Mouse (Mus musculus): ENCODE data around the gene Gm11555.
"Not testable (repeated sequence)": the region's sequence is repeated elsewhere in the genome, so short reads cannot be mapped to it uniquely, and the experiment has no call there.

Gm11555 gene

GRCm38 (mm10) chr11:99650136-99650535, at the start of gene Gm11555:
Gm11555 (minus strand) TSS chr11:99650236.
- no peak for DNase-seq (ENCODE audit: low spot score in 2 of 2)

- no peak for DNase-seq (ENCODE audit: low spot score in 2 of 2)
These were observed 40.4 kb upstream of the Gm11555 start, which contains the start of gene Gm14190 for GRCm38 (mm10) chr11:99690463-99690862. Gm14190 (minus strand) TSS chr11:99690740.

- DNase-seq (ENCODE audit: low spot score in 2 of 2) = not testable (repeated sequence)
These were observed 35.2 kb upstream of the Gm11555 start for GRCm38 (mm10) chr11:99685235-99685634.

- DNase-seq (ENCODE audit: low spot score in 2 of 2) = no peak
These were observed 33.4 kb upstream of the Gm11555 start for GRCm38 (mm10) chr11:99683481-99683880.

GRCm38 (mm10) chr11:99665860-99666259, 15.8 kb upstream of the Gm11555 start, which contains the start of gene Krtap4-6:
Krtap4-6 (minus strand) TSS chr11:99665960.
- DNase-seq (ENCODE audit: low spot score in 2 of 2) = no peak

- DNase-seq (ENCODE audit: low spot score in 2 of 2) = no peak
These were observed 12.8 kb upstream of the Gm11555 start for GRCm38 (mm10) chr11:99662802-99663201.

- no peak for DNase-seq (ENCODE audit: low spot score in 2 of 2)
These were observed 9.2 kb upstream of the Gm11555 start for GRCm38 (mm10) chr11:99659256-99659655.

- not testable (repeated sequence) for DNase-seq (ENCODE audit: low spot score in 2 of 2)
These were observed 8.5 kb upstream of the Gm11555 start, which contains the start of gene Gm11563 for GRCm38 (mm10) chr11:99658467-99659010. Gm11563 (minus strand) TSS chr11:99658960.

- no peak for DNase-seq (ENCODE audit: low spot score in 2 of 2)
These were observed 7.0 kb upstream of the Gm11555 start for GRCm38 (mm10) chr11:99657051-99657450.

- DNase-seq (ENCODE audit: low spot score in 2 of 2) = no peak
These were observed 3.6 kb downstream of the Gm11555 start for GRCm38 (mm10) chr11:99646444-99646843.

GRCm38 (mm10) chr11:99644351-99644750, 5.7 kb downstream of the Gm11555 start:
- DNase-seq (ENCODE audit: low spot score in 2 of 2) = no peak

GRCm38 (mm10) chr11:99643635-99644139, 6.3 kb downstream of the Gm11555 start, which contains the start of gene Krtap4-7:
Krtap4-7 (minus strand) TSS chr11:99644089.
- not testable (repeated sequence) for DNase-seq (ENCODE audit: low spot score in 2 of 2)

GRCm38 (mm10) chr11:99640926-99641325, 9.1 kb downstream of the Gm11555 start:
- DNase-seq (ENCODE audit: low spot score in 2 of 2) = no peak

- no peak for DNase-seq (ENCODE audit: low spot score in 2 of 2)
These were observed 12.9 kb downstream of the Gm11555 start for GRCm38 (mm10) chr11:99637086-99637485.

- no peak for DNase-seq (ENCODE audit: low spot score in 2 of 2)
These were observed 15.3 kb downstream of the Gm11555 start, which contains the start of gene Krtap4-2 for GRCm38 (mm10) chr11:99634653-99635134. Krtap4-2 (minus strand) TSS chr11:99635084.

GRCm38 (mm10) chr11:99633293-99633692, 16.7 kb downstream of the Gm11555 start:
- no peak for DNase-seq (ENCODE audit: low spot score in 2 of 2)

- DNase-seq (ENCODE audit: low spot score in 2 of 2) = no peak
These were observed 19.1 kb downstream of the Gm11555 start for GRCm38 (mm10) chr11:99630890-99631289.

- no peak for DNase-seq (ENCODE audit: low spot score in 2 of 2)
These were observed 21.9 kb downstream of the Gm11555 start, which contains the start of gene Krtap4-1 for GRCm38 (mm10) chr11:99628138-99628537. Krtap4-1 (minus strand) TSS chr11:99628238.

GRCm38 (mm10) chr11:99620335-99620734, 29.7 kb downstream of the Gm11555 start, which contains the start of gene Gm11562:
Gm11562 (minus strand) TSS chr11:99620435.
- no peak for DNase-seq (ENCODE audit: low spot score in 2 of 2)

GRCm38 (mm10) chr11:99614796-99615363, 35.2 kb downstream of the Gm11555 start, which contains the start of gene Krtap2-4:
Krtap2-4 (minus strand) TSS chr11:99614846.
- no peak for DNase-seq (ENCODE audit: low spot score in 2 of 2)

- not testable (repeated sequence) for DNase-seq (ENCODE audit: low spot score in 2 of 2)
These were observed 39.9 kb downstream of the Gm11555 start, which contains the start of gene Gm11937 for GRCm38 (mm10) chr11:99610089-99610488. Gm11937 (minus strand) TSS chr11:99610189.

- no peak for DNase-seq (ENCODE audit: low spot score in 2 of 2)
These were observed 40.9 kb downstream of the Gm11555 start for GRCm38 (mm10) chr11:99609126-99609525.
